Mouse (Mus musculus): Measurements from ENCODE around the gene Krtap24-1. TPM values are rescaled to one million over a fixed set of nuclear protein-coding genes. Genes with fewer than 3 reads are reported as not detected.

The Krtap24-1 gene
- polyA plus RNA-seq, 1 experiment from 2014 or later, result not detected

DNA sequence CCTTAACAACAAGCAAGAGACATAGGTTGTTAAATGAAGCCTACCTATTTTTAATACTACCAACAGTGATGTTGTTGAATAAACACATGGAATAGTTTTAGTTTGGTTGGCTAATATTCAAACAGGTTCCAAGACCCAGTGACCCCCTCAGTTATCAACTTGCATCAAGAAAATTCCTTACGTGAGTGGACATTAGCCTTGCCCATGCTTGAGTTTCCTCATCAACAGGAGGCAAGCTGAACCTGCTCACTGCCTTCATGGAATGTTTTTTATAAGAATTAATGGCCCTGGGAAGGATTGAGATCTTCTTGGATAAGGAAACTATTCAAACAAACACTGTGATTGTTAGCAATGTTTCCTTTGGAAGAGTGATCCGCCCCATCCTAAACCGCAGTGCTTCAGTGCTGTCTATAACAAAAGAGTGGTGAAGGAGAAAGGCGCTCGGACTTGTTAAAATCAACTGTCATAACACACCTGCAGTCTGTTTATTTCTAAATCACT, 39.1 kb downstream of the Krtap24-1 start:
- no peaks in the 10 kb centered on the region for H3K4me1 ChIP-seq (ENCODE audit: control insufficient read depth, insufficient read depth, low read depth, low read length)
- no peaks in the 10 kb centered on the region for H3K36me3 ChIP-seq (ENCODE audit: control insufficient read depth, insufficient read depth, low read length)
- H3K4me3 ChIP-seq (ENCODE audit: low read length), result no peak overlapping the region
- 84% methylated on average over 5 of the region's 5 CpGs for WGBS
- no peak overlapping the region for H3K27ac ChIP-seq (ENCODE audit: low read depth, low read length)
- H3K27me3 ChIP-seq (replicated peaks; ENCODE audit: control insufficient read depth, insufficient read depth, low read length), result no peaks in the 10 kb centered on the region
- H3K9me3 ChIP-seq (ENCODE audit: control insufficient read depth, low read length), result no peaks in the 10 kb centered on the region
- H3K9ac ChIP-seq (ENCODE audit: low read depth, low read length), result no peak overlapping the region
- ATAC-seq, result no peak
- H3K4me2 ChIP-seq (ENCODE audit: low read length), result no peak overlapping the region

DNA sequence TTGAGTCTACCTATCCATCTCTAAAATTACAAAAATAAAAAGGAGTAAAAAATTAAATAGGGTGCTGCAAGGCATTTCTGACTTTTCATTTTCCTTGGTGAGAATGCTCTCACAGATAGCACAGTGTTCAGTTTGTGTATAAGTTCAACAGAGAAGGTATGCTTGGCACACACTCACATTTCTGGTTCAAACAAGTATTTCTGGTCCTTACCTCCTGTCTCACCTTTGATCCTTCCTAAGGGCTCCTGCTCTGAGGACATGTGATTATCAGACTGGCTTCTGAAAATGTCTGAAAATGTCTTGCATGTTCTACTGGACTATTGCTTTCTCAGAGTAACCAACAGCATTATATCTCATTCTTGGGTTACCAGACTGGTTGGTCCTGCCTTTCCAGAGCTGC, 41.9 kb downstream of the Krtap24-1 start:
- no peaks in the 10 kb centered on the region for H3K4me1 ChIP-seq (ENCODE audit: control insufficient read depth, insufficient read depth, low read depth, low read length)
- no peak overlapping the region for H3K27ac ChIP-seq (ENCODE audit: low read depth, low read length)
- no peak for ATAC-seq
- no peaks in the 10 kb centered on the region for H3K36me3 ChIP-seq (ENCODE audit: control insufficient read depth, insufficient read depth, low read length)
- H3K9me3 ChIP-seq (ENCODE audit: control insufficient read depth, low read length), result no peaks in the 10 kb centered on the region
- H3K9ac ChIP-seq (ENCODE audit: low read depth, low read length), result no peak overlapping the region
- no peak overlapping the region for H3K4me2 ChIP-seq (ENCODE audit: low read length)
- H3K27me3 ChIP-seq (replicated peaks; ENCODE audit: control insufficient read depth, insufficient read depth, low read length), result no peaks in the 10 kb centered on the region
- H3K4me3 ChIP-seq (ENCODE audit: low read length), result no peak overlapping the region

DNA sequence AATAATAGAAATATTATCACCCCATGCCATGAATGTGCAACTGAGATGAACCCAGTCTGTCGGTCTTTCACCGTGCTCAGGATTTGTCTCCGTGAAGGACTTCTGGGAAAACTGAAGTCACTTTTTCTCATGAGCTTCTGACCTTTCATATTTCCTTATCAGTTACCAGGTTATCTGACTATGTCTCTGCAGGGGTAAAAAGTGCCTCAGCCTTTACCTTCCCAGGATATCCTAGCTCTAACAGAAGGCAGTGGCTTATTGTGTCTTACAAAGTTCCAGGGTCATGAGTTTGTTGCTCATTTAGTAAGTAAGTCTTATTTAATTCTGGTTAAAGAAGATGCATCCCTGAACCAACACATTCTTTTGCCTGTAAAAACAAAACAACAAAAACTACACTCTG, 42.3 kb downstream of the Krtap24-1 start:
- H3K4me1 ChIP-seq (ENCODE audit: control insufficient read depth, insufficient read depth, low read depth, low read length), result no peaks in the 10 kb centered on the region
- H3K4me2 ChIP-seq (ENCODE audit: low read length), result no peak overlapping the region
- no peak overlapping the region for H3K27ac ChIP-seq (ENCODE audit: low read depth, low read length)
- no peak overlapping the region for H3K9ac ChIP-seq (ENCODE audit: low read depth, low read length)
- no peaks in the 10 kb centered on the region for H3K27me3 ChIP-seq (replicated peaks; ENCODE audit: control insufficient read depth, insufficient read depth, low read length)
- H3K4me3 ChIP-seq (ENCODE audit: low read length), result no peak overlapping the region
- no peak for ATAC-seq
- no peaks in the 10 kb centered on the region for H3K9me3 ChIP-seq (ENCODE audit: control insufficient read depth, low read length)
- WGBS, result 93% methylated on average over 3 of the region's 3 CpGs
- no peaks in the 10 kb centered on the region for H3K36me3 ChIP-seq (ENCODE audit: control insufficient read depth, insufficient read depth, low read length)

DNA sequence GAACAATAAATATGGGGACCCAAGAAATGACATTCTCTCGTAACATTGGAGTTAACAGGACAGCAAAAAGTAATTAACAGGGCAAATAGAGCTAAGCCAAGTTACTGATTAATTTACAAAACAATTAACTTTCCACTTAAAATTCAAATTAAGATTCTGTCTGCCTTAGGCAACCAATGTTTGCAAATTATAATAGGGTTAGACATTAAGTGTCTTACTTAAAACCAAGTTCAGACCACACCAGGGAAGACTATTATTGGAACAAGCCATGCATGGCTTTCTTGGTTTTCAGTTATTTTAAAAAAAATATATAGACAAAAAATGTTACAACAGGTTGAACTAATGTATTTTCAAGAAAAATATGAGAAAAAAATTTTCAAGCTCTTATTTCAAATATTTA, 43.0 kb downstream of the Krtap24-1 start:
- H3K27ac ChIP-seq (ENCODE audit: low read depth, low read length), result no peak overlapping the region
- no peaks in the 10 kb centered on the region for H3K27me3 ChIP-seq (replicated peaks; ENCODE audit: control insufficient read depth, insufficient read depth, low read length)
- no peak overlapping the region for H3K4me3 ChIP-seq (ENCODE audit: low read length)
- no peaks in the 10 kb centered on the region for H3K9me3 ChIP-seq (ENCODE audit: control insufficient read depth, low read length)
- H3K4me1 ChIP-seq (ENCODE audit: control insufficient read depth, insufficient read depth, low read depth, low read length), result no peaks in the 10 kb centered on the region
- H3K36me3 ChIP-seq (ENCODE audit: control insufficient read depth, insufficient read depth, low read length), result no peaks in the 10 kb centered on the region
- H3K9ac ChIP-seq (ENCODE audit: low read depth, low read length), result no peak overlapping the region
- 72% methylated on average over 1 of the region's 1 CpGs for WGBS
- ATAC-seq, result no peak
- H3K4me2 ChIP-seq (ENCODE audit: low read length), result no peak overlapping the region

DNA sequence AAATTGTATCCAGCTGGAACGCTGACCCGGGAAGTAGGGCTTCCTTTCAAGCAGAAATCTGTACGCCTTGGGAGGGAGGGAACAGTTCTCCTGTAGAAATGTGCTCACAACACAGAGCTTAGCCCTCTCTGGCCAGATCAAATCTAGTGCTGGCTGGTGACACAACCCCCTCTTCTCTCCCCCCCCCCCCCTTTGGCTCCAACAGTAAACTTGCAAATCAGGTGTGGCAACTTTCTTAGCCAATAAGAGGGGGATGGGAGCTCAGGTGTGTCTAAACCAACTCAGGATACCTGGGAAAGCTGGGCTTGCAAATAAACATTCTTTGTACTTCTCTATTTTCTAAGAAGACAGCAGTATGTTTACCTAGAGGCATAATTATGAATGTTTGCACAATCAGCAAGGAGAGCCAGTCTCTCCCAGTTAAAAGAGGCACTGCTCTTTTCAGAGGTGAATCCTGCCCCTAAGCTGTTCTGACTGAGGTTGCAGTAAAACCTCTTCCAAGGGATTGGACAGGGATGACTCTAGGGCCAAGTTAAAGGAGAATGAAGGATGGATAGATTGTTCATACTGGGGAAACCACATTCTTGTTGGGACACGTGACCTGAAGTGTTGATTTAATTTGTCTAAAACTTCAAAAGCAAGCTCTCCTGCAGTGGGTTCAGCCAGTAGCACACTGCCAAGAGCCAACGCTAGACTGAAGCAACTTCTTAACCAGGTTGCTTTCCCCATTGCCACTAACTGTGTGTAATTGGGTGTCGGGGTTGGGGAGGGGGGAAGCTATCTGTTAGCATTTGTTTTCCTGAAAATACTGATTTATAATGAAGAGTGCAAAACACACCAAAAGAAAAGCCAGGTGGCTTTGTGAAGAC, 48.8 kb downstream of the Krtap24-1 start, which contains the start of gene Cldn8:
Cldn8 (minus strand) TSS at position 139 of the 869 bp plus-strand sequence.
- 82% methylated on average over 6 of the region's 6 CpGs for WGBS
- no peaks in the 10 kb centered on the region for H3K36me3 ChIP-seq (ENCODE audit: control insufficient read depth, insufficient read depth, low read length)
- no peak within 1 kb of the TSS for H3K4me2 ChIP-seq (ENCODE audit: low read length)
- H3K27ac ChIP-seq (ENCODE audit: low read depth, low read length), result no peak within 1 kb of the TSS
- H3K27me3 ChIP-seq (replicated peaks; ENCODE audit: control insufficient read depth, insufficient read depth, low read length), result no peaks in the 10 kb centered on the region
- H3K4me3 ChIP-seq (ENCODE audit: low read length), result no peak within 1 kb of the TSS
- no peak within 1 kb of the TSS for H3K9ac ChIP-seq (ENCODE audit: low read depth, low read length)
- H3K4me1 ChIP-seq (ENCODE audit: control insufficient read depth, insufficient read depth, low read depth, low read length), result no peaks in the 10 kb centered on the region
- ATAC-seq, result no peak
- no peaks in the 10 kb centered on the region for H3K9me3 ChIP-seq (ENCODE audit: control insufficient read depth, low read length)

DNA sequence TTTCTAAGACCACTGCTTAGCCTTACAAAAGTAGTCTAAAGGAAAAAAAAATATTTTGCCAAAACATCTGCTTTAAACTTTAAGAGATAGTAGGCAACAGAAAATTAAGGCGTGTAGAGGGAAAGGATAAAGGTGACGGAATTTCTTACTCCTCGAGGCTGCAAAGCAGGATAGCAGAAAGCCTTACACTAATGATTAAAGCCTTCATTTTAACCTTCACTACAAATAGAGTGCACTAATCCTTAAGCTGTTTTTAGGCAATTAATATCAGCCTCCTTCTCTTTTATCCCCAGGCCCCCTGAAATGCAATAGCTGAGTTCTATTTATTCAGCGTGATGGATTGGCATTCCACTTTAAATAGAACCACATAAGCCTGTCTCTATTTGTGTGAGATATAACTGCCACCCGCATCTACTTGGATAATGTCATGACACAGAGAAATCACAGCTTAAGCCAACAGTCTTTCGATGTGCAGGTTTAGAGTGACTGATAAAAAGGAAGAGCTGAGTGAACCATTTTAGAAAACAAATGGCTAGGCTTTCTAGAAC, 50.4 kb downstream of the Krtap24-1 start:
- Histone ChIP-seq H3K27me3 (replicated peaks; ENCODE audit: control insufficient read depth, insufficient read depth, low read length) (no peaks in the 10 kb centered on the region), H3K9me3 (ENCODE audit: control insufficient read depth, low read length) (no peaks in the 10 kb centered on the region), H3K4me1 (ENCODE audit: control insufficient read depth, insufficient read depth, low read depth, low read length) (no peaks in the 10 kb centered on the region), H3K4me3 (ENCODE audit: low read length) (no peak overlapping the region), H3K9ac (ENCODE audit: low read depth, low read length) (no peak overlapping the region), H3K4me2 (ENCODE audit: low read length) (no peak overlapping the region), H3K27ac (ENCODE audit: low read depth, low read length) (no peak overlapping the region), H3K36me3 (ENCODE audit: control insufficient read depth, insufficient read depth, low read length) (no peaks in the 10 kb centered on the region)
- 52% methylated on average over 6 of the region's 6 CpGs for WGBS
- no peak for ATAC-seq

Other genes starting within 250 kb of the Krtap24-1 start
- gene Cldn17, start 105.3 kb downstream of the Krtap24-1 start, polyA plus RNA-seq (2015; fragmentation: Nextera tagmentation; extraction: Ambion mirVana), result not detected in 2 replicates
- not detected in 2 replicates for gene Cldn8, start 49.1 kb downstream of the Krtap24-1 start, polyA plus RNA-seq (2015; fragmentation: Nextera tagmentation; extraction: Ambion mirVana)
- gene 2310079G19Rik, start 15.4 kb upstream of the Krtap24-1 start, polyA plus RNA-seq (2015; fragmentation: Nextera tagmentation; extraction: Ambion mirVana), result not detected in 2 replicates
- not detected in 2 replicates for gene Krtap26-1, start 35.5 kb upstream of the Krtap24-1 start, polyA plus RNA-seq (2015; fragmentation: Nextera tagmentation; extraction: Ambion mirVana)
- gene Krtap27-1, start 59.4 kb upstream of the Krtap24-1 start, polyA plus RNA-seq (2015; fragmentation: Nextera tagmentation; extraction: Ambion mirVana), result not detected in 2 replicates
- gene 2310061N02Rik, start 95.7 kb upstream of the Krtap24-1 start, polyA plus RNA-seq (2015; fragmentation: Nextera tagmentation; extraction: Ambion mirVana), result not detected in 2 replicates
- not detected in 2 replicates for gene Krtap13-1, start 116.6 kb upstream of the Krtap24-1 start, polyA plus RNA-seq (2015; fragmentation: Nextera tagmentation; extraction: Ambion mirVana)
- gene Krtap13, start 139.4 kb upstream of the Krtap24-1 start, polyA plus RNA-seq (2015; fragmentation: Nextera tagmentation; extraction: Ambion mirVana), result not detected in 2 replicates
- not detected in 2 replicates for gene 2310034C09Rik, start 146.6 kb upstream of the Krtap24-1 start, polyA plus RNA-seq (2015; fragmentation: Nextera tagmentation; extraction: Ambion mirVana)
- not detected in 2 replicates for gene 2310057N15Rik, start 161.9 kb upstream of the Krtap24-1 start, polyA plus RNA-seq (2015; fragmentation: Nextera tagmentation; extraction: Ambion mirVana)
- gene Gm5965, start 165.6 kb upstream of the Krtap24-1 start, polyA plus RNA-seq (2015; fragmentation: Nextera tagmentation; extraction: Ambion mirVana), result not detected in 2 replicates
- gene Gm20741, start 199.9 kb upstream of the Krtap24-1 start, polyA plus RNA-seq (2015; fragmentation: Nextera tagmentation; extraction: Ambion mirVana), result not detected in 2 replicates
- gene Krtap15, start 207.9 kb upstream of the Krtap24-1 start, polyA plus RNA-seq (2015; fragmentation: Nextera tagmentation; extraction: Ambion mirVana), result 0.25 TPM in 1 of 2 replicates, not detected in the other
- not detected in 2 replicates for gene Krtap14, start 213.9 kb upstream of the Krtap24-1 start, polyA plus RNA-seq (2015; fragmentation: Nextera tagmentation; extraction: Ambion mirVana)